Mouse (Mus musculus) CH12.LX (cell line): Measurements from ENCODE around the gene Col25a1.

Experiments used
- CTCF ChIP-seq, 2 experiments: IDR thresholded peaks in 1 of 2; conservative IDR thresholded peaks in 1 of 2; 2 replicates each; pipeline ENCODE4 v1.5.1; 2011 to 2012; ENCODE audit warnings: low read depth in 2 of 2, low read length in 2 of 2, improper control_type of control experiment in 1 of 2, inconsistent platforms in 1 of 2, mild to moderate bottlenecking in 1 of 2, moderate library complexity in 1 of 2
- E2F4 ChIP-seq: IDR thresholded peaks from 2 replicates; pipeline ENCODE4 v1.6.1; 2011; ENCODE audit warnings: low read depth, low read length, improper control_type of control experiment; ENCODE audit not compliant: insufficient replicate concordance
- JUND ChIP-seq: conservative IDR thresholded peaks from 2 replicates; pipeline ENCODE4 v1.6.1; 2011; ENCODE audit warnings: low read depth, low read length, improper control_type of control experiment
- MAFK ChIP-seq: IDR thresholded peaks from 2 replicates; pipeline ENCODE4 v1.6.1; 2011; ENCODE audit warnings: low read length, improper control_type of control experiment; ENCODE audit not compliant: insufficient replicate concordance
- MAX ChIP-seq: IDR thresholded peaks from 2 replicates; pipeline ENCODE4 v1.6.1; 2011; ENCODE audit warnings: low read length, improper control_type of control experiment
- MAZ ChIP-seq: IDR thresholded peaks from 2 replicates; pipeline ENCODE4 v1.6.1; 2012; ENCODE audit warnings: low read depth, mild to moderate bottlenecking, inconsistent platforms, low read length, improper control_type of control experiment, moderate library complexity
- MYC ChIP-seq: IDR thresholded peaks from 2 replicates; pipeline ENCODE4 v1.6.1; 2011; ENCODE audit warnings: low read depth, mild to moderate bottlenecking, improper control_type of control experiment, low read length
- NELFE ChIP-seq: IDR thresholded peaks from 2 replicates; pipeline ENCODE4 v1.6.1; 2011; ENCODE audit warnings: low read depth, low read length, improper control_type of control experiment
- POLR2A ChIP-seq: IDR thresholded peaks from 2 replicates; pipeline ENCODE4 v1.6.1; 2011; ENCODE audit warnings: low read depth, mild to moderate bottlenecking, improper control_type of control experiment, low read length
- SMC3 ChIP-seq: IDR thresholded peaks from 2 replicates; pipeline ENCODE4 v1.6.1; 2011; ENCODE audit warnings: low read depth, low read length, improper control_type of control experiment
- TCF12 ChIP-seq: IDR thresholded peaks from 2 replicates; pipeline ENCODE4 v1.6.1; 2014; ENCODE audit warnings: low read depth, mild to moderate bottlenecking, inconsistent platforms, low read length, improper control_type of control experiment
- ZNF384 ChIP-seq: IDR thresholded peaks from 2 replicates; pipeline ENCODE4 v1.6.1; 2012; ENCODE audit warnings: low read depth, low read length, improper control_type of control experiment, inconsistent platforms

GRCm38 (mm10) chr3:130216141-130216540 lies 84.8 kb downstream of the Col25a1 start:
- no peak for TF ChIP-seq CTCF (conservative IDR thresholded peaks at IDR 0.05 in 1 of 2, IDR thresholded peaks at IDR 0.05 in 1 of 2; ENCODE audit: low read depth in 2 of 2, low read length in 2 of 2)
- no peak for TF ChIP-seq MAFK
- no peak for TF ChIP-seq MAX
- TF ChIP-seq POLR2A: no peak
- no peak for TF ChIP-seq MYC
- no peak for TF ChIP-seq NELFE
- TF ChIP-seq JUND: no peak
- no peak for TF ChIP-seq SMC3
- no peak for TF ChIP-seq ZNF384
- no peak for TF ChIP-seq TCF12
- no peak for TF ChIP-seq MAZ
- TF ChIP-seq E2F4: no peak
